Mouse (Mus musculus): ENCODE data around the gene Gcgr.

The Gcgr gene

GRCm38 (mm10) chr11:120530085-120530964 is at the start of gene Gcgr:
Gene Gcgr, plus strand, starts transcription at chr11:120530699.
- DNase-seq (ENCODE audit: low spot score in 2 of 2) = no peak

GRCm38 (mm10) chr11:120483448-120483934 is 47.0 kb upstream of the Gcgr start:
- DNase-seq (ENCODE audit: low spot score in 2 of 2) = no peak

- DNase-seq (ENCODE audit: low spot score in 2 of 2) = peak; percentile 80 to 83
Measured at GRCm38 (mm10) chr11:120484265-120484981, 46.1 kb upstream of the Gcgr start, which contains the start of gene Mrpl12. Gene Mrpl12, plus strand, starts transcription at chr11:120484613.

GRCm38 (mm10) chr11:120485251-120485650 is 45.2 kb upstream of the Gcgr start:
- no peak for DNase-seq (ENCODE audit: low spot score in 2 of 2)

DNA sequence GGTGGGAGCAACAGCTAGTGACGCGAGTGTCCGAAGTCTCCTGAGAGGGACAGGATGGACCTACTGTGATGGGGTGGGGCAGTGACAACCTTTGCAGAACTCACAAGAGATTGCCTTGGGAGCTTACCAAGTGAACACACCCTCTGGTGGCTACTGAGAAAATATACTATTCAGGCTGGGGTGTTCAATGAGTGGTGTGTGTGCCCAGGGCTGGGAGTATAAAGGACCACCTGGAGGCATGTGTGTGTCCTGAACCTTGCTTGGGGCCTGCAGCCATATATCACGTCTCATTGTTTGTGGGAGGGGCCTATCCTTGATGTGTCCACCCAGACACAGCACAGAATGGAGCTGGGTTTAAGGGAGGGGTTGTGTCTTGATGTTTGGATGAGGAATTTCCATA is 42.0 kb upstream of the Gcgr start:
- no peak for DNase-seq (ENCODE audit: low spot score in 2 of 2)

- peak; percentile 54 to 82 for DNase-seq (ENCODE audit: low spot score in 2 of 2)
Measured at GRCm38 (mm10) chr11:120489054-120489761, 41.3 kb upstream of the Gcgr start.

DNA sequence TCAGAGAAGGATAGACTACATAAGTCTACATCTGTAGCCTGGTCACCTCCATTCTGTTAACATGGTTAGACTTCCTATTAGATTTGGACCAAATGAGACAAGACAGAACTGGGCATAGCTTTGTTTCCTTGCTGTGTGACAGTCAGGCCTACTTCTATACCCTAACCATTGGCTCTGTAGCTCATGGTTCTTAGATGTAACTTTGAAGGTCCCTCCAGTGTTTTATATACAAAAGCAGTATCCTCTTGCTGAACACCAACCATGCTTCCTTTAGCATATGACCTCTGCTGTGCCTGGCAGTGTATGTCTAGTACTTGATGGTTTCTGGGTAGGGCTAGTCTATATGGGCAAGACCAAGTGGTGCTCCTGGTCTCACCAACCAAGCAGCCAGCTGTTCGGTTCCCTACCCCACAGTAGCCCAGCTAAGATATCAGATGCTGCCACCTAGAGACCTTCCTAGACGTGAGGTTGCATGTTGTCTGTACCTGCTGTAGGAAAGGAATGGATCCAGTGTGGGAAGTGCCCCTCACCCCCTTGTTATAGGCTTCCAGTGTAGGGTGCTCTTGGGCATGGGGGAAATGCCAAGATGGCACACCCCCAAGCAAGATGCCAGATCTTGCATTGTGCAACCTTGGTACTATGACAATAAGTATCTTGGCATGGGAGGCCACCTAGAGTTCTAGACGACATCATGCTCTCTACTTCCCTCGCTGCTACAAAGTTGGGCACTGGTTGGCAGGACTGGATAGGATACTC is 40.0 kb upstream of the Gcgr start:
- DNase-seq (ENCODE audit: low spot score in 2 of 2) = no peak

GRCm38 (mm10) chr11:120491317-120492023 is 39.0 kb upstream of the Gcgr start, which contains the start of gene Slc25a10:
Gene Slc25a10, plus strand, starts transcription at chr11:120491840.
- peak; percentile 58 to 66 for DNase-seq (ENCODE audit: low spot score in 2 of 2)

- no peak for DNase-seq (ENCODE audit: low spot score in 2 of 2)
Measured at GRCm38 (mm10) chr11:120492024-120492877, 38.2 kb upstream of the Gcgr start.

DNA sequence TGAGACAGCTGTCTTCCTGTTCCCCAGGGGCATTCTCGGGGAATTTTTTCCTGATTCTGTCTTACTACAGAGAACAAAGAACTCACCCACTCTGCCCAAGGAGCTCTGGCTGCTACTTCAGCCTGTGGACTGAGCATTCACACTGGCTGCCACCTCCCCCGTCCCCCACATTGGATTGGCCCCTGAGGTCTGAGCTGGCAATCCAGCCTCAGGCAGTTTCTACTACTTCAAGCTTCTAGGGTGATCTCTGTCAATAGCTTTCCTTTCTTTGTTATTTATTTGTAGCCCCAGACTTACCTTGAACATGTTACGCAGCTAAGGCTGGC is 37.7 kb upstream of the Gcgr start:
- no peak for DNase-seq (ENCODE audit: low spot score in 2 of 2)

- DNase-seq (ENCODE audit: low spot score in 2 of 2) = no peak
Measured at GRCm38 (mm10) chr11:120493351-120493750, 37.1 kb upstream of the Gcgr start.

DNA sequence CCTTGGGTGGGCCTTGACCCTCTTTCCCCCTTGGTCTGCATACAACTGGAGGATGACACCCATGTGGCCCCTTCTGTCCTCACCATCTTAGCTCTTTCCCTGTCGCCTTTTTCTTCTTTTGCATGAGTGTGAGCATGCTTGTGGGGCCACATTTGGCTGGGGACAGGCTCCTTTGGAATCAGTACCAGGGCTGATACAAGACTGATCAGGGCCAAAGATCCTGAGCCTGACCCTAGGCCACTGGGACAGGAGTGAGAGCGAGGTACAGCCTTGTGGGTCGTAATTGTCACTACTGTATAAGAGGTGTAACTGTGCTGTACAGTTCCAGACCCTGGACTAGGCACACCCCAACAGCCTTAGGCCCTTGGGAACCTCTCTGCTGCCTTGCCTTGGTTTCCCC is 36.6 kb upstream of the Gcgr start:
- no peak for DNase-seq (ENCODE audit: low spot score in 2 of 2)

GRCm38 (mm10) chr11:120497436-120497835 is 33.1 kb upstream of the Gcgr start:
- DNase-seq (ENCODE audit: low spot score in 2 of 2) = no peak

GRCm38 (mm10) chr11:120498226-120498625 is 32.3 kb upstream of the Gcgr start:
- no peak for DNase-seq (ENCODE audit: low spot score in 2 of 2)

GRCm38 (mm10) chr11:120498891-120499290 is 31.6 kb upstream of the Gcgr start:
- DNase-seq (ENCODE audit: low spot score in 2 of 2) = no peak

- no peak for DNase-seq (ENCODE audit: low spot score in 2 of 2)
Measured at GRCm38 (mm10) chr11:120499894-120500293, 30.6 kb upstream of the Gcgr start.

- no peak for DNase-seq (ENCODE audit: low spot score in 2 of 2)
Measured at GRCm38 (mm10) chr11:120500357-120500756, 30.1 kb upstream of the Gcgr start.

DNA sequence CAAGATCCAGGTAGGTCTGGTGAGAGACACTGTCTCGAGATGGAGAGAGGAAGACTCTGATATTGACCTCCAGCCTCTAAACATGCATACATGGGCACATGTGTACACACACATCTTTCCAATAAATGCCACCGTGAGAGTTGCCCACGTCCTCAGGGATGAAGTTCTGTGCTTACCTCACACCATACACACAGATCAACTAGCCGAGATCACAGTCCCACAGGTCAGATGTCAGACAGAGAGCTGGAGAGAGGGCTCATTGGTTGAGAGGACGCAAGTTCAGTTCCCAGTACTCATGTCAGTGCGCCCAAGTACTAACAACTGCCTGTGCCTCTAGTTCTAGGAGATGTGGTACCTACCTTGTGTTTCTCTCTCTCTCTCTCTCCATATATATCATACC is 29.5 kb upstream of the Gcgr start:
- DNase-seq (ENCODE audit: low spot score in 2 of 2) = no peak

DNA sequence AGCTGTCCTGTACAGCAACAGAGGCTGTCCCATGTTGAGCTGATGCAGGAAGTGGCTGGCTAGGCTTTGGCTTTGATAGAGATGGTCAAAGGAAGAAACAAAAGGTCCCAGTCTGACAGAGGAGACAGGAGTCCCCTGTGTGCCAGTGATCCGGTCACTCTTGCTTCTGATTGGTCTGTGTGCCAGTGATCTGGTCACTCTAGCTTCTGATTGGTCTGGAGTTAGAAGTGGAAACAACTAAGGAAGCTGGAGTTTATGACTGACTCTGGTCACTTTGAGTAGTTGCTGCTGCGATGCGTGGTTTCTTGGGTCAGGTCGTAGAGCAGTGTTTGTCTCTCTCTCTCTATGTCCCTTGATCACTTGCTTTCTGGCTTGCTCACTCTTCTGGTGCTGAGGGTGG is 28.8 kb upstream of the Gcgr start:
- DNase-seq (ENCODE audit: low spot score in 2 of 2) = no peak

DNA sequence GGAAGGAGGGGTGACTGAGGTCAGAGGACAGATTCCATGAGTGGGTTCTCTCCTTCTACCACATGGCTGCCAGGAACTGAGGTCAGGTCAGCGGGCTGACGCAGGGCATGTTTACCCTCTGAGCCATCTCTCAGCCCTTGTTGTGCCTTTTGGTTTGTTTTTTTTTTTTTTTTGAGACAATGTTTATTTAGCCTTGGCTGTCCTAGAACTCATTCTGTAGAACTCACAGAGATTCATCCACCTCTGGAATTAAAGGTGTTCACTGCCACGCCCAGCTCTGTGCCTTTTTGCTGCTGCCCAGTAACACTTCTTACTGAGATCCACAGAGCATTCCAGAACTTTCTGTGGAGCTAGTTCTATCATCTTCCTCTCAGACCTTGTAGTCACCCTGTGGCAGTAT is 24.8 kb upstream of the Gcgr start:
- no peak for DNase-seq (ENCODE audit: low spot score in 2 of 2)

Measured in thymus, postnatal 10 days (tissue).